Mouse (Mus musculus) bone marrow, adult 2 months (tissue): Measurements from ENCODE around the gene Sdk1.

Experiments
- CTCF ChIP-seq: fragments of 200-500 bp; IDR thresholded peaks from 2 replicates; pipeline ENCODE4 v1.5.1; 2011; ENCODE audit warnings: low read length, control low read depth; ENCODE audit not compliant: control insufficient read depth, insufficient read depth
- POLR2A ChIP-seq: fragments of 200-500 bp; IDR thresholded peaks from 2 replicates; pipeline ENCODE4 v1.6.1; 2011; ENCODE audit warnings: low read depth, mild to moderate bottlenecking, control low read depth, low read length, borderline replicate concordance; ENCODE audit not compliant: control insufficient read depth

GRCm38 (mm10) chr5:141910444-141910843 lies 669.2 kb downstream of the Sdk1 start:
- no peak for TF ChIP-seq CTCF
- no peak for TF ChIP-seq POLR2A
